Mouse (Mus musculus) left cerebral cortex, postnatal 25 days (tissue): ENCODE measurements at regions not wholly inside any gene's neighbourhood (a gene's known extent, or its start where the extent isn't known, plus 50 kb on each side); places are given as distances from the start of the nearest gene placed in this dataset.

Experiments
- DNase-seq, 2 experiments: peaks; one replicate each; pipeline ENCODE4 v3.0.0; 2022; ENCODE audit warnings: low spot score in 2 of 2, mixed read lengths in 1 of 2
- intact Hi-C: fragments of 180-260 bp; cut with DNase I; formaldehyde crosslinking; loops from one replicate; pipeline ENCODE4 v1.15.1; 2025

GRCm38 (mm10) chr12:54290311-54290710 lies 86.7 kb upstream of the Egln3 start:
- no peak for DNase-seq
- intact Hi-C loops, result no loop called here

GRCm38 (mm10) chr12:54288747-54289146 lies 85.1 kb upstream of the Egln3 start:
- intact Hi-C loops, result no loop called here
- DNase-seq, result no peak

- intact Hi-C loops, result no loop called here
- DNase-seq, result no peak
These were observed 84.4 kb upstream of the Egln3 start for GRCm38 (mm10) chr12:54288041-54288502.

- DNase-seq, result no peak
- intact Hi-C loops, result no loop called here
These were observed 83.5 kb upstream of the Egln3 start for GRCm38 (mm10) chr12:54286911-54287819.

- no peak for DNase-seq
- intact Hi-C loops, result no loop called here
These were observed 80.0 kb upstream of the Egln3 start for GRCm38 (mm10) chr12:54283646-54284045.

- intact Hi-C loops, result no loop called here
- DNase-seq, result no peak
These were observed 79.4 kb upstream of the Egln3 start for GRCm38 (mm10) chr12:54283011-54283410.

- no peak for DNase-seq
- intact Hi-C loops, result no loop called here
These were observed 78.7 kb upstream of the Egln3 start for GRCm38 (mm10) chr12:54282281-54282921.

GRCm38 (mm10) chr12:54280457-54280856 lies 76.8 kb upstream of the Egln3 start:
- intact Hi-C loops, result no loop called here
- DNase-seq, result no peak

- intact Hi-C loops, result no loop called here
- DNase-seq, result no peak
These were observed 76.3 kb upstream of the Egln3 start for GRCm38 (mm10) chr12:54280001-54280400.

- intact Hi-C loops, result no loop called here
- DNase-seq, result no peak
These were observed 73.4 kb upstream of the Egln3 start for GRCm38 (mm10) chr12:54276978-54277537.

GRCm38 (mm10) chr12:54273506-54273905 lies 69.8 kb upstream of the Egln3 start:
- DNase-seq, result no peak
- intact Hi-C loops, result no loop called here

GRCm38 (mm10) chr12:54272696-54273095 lies 69.0 kb upstream of the Egln3 start:
- intact Hi-C loops, result no loop called here
- DNase-seq, result no peak

- intact Hi-C loops, result no loop called here
- DNase-seq, result no peak
These were observed 68.6 kb upstream of the Egln3 start for GRCm38 (mm10) chr12:54272226-54272625.

- DNase-seq, result no peak
- intact Hi-C loops, result no loop called here
These were observed 62.2 kb upstream of the Egln3 start for GRCm38 (mm10) chr12:54265852-54266251.

- intact Hi-C loops, result no loop called here
These were observed 61.5 kb upstream of the Egln3 start for GRCm38 (mm10) chr12:54264893-54265835.

GRCm38 (mm10) chr12:54264418-54264733 lies 60.7 kb upstream of the Egln3 start:
- no peak for DNase-seq
- intact Hi-C loops, result no loop called here

More at GRCm38 (mm10) chr12:54264893-54265835, 61.5 kb upstream of the Egln3 start:
- peak; percentile 8 to 48 for DNase-seq

- intact Hi-C loops, result no loop called here
- no peak for DNase-seq
These were observed 60.2 kb upstream of the Egln3 start for GRCm38 (mm10) chr12:54263733-54264417.

GRCm38 (mm10) chr12:54262236-54263005 lies 58.8 kb upstream of the Egln3 start:
- intact Hi-C loops, result no loop called here
- DNase-seq, result no peak
